Mouse (Mus musculus): ENCODE measurements around the gene Sft2d1. TPM values are rescaled to one million over a fixed set of nuclear protein-coding genes. Genes with fewer than 3 reads are reported as not detected.

The Sft2d1 gene
- 29.1 TPM for polyA plus RNA-seq (2014; fragmentation: Illumina TruSeq; extraction: RNeasy Lipid Tissue Mini Kit (QIAGEN cat#74804); ENCODE audit: low read depth, low replicate concordance)

DNA sequence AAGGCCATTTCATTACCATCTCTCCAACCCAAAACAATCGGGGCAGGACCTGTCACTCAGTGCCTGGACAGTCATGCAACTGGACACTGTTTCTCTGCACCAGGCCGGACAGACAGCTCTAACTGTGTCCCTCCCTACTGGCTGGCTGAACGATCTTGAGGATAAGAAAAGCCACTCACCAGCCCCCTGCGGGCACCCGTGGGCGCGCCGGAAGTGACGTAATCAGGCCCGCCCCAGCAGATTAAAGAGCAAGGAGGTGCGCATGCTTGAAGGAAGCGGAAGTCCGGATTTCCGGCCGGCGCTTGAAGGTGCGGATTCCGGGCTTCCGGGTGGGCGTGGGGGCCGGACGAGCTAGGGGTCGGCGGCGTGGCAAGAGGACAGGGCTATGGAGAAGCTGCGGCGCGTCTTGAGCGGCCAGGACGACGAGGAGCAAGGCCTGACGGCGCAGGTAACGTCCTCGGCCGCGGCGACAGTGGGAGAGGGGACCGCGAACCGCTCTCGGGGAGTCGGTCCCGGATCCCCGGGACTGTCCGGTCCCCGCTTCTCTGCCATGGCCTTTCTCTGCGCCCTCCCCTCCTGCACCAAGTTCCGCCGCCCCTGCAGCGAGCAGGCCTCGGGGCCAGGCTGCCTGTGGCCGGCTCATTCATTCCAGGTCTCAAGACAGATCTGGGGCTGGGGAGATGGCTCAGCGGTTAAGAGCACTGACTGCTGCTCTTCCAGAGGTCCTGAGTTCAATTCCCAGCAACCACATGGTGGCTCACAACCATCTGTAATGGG is at the start of gene Sft2d1:
Gene Sft2d1, plus strand, starts transcription at position 265 of the 777 bp plus-strand sequence.

DNA sequence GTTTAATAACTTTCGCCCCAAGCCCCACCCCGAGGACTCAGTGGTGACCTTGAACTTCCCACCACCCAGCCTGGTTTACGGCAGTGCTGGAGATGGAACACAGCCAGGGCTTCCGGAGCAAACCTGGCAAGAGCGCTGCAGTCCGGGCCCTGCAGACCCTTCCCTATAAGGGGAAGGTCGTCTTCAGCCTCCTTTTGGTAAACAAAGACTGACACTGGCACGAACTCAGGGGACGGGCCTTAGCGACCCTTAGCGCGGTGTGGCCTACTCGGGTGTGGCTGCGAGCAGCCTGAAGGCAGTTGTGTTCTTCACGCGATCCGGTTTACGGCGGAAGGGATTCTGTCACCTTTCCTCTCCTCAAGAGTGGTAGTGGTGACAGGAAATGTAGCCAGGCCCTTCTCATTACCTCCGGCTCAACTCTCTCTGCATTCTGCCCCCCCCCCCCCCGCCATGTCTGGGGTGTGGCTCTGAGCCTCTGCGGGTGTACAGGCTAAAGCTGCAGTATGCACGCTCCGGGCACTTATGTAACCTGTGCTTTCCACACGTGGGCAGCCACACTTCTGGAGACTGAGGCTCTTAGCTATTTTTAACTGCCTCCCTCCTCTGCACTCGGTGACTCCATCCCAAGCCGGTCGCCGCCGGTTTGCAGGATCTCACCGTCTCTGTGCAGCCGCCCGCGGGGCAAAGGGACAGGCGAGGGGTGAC is 27.9 kb upstream of the Sft2d1 start, which contains the start of gene Mpc1:
Gene Mpc1, plus strand, starts transcription at position 84 of the 705 bp plus-strand sequence.

GRCm38 (mm10) chr17:8337159-8337558 is 26.3 kb downstream of the Sft2d1 start, which contains the start of gene Prr18:
Gene Prr18, plus strand, starts transcription at chr17:8337459.

GRCm38 (mm10) chr17:8355692-8356091 is 44.8 kb downstream of the Sft2d1 start, which contains the start of gene T2:
Gene T2, plus strand, starts transcription at chr17:8355992.

Other genes with a start within 250 kb of the Sft2d1 start
- not detected for gene Gm49673, start 163.3 kb upstream of the Sft2d1 start, polyA plus RNA-seq (2014; fragmentation: Illumina TruSeq; extraction: RNeasy Lipid Tissue Mini Kit (QIAGEN cat#74804); ENCODE audit: low read depth, low replicate concordance)
- 23.3 TPM for gene Rnaset2a, start 163.0 kb upstream of the Sft2d1 start, polyA plus RNA-seq (2014; fragmentation: Illumina TruSeq; extraction: RNeasy Lipid Tissue Mini Kit (QIAGEN cat#74804); ENCODE audit: low read depth, low replicate concordance)
- gene Fgfr1op, start 145.6 kb upstream of the Sft2d1 start, polyA plus RNA-seq (2014; fragmentation: Illumina TruSeq; extraction: RNeasy Lipid Tissue Mini Kit (QIAGEN cat#74804); ENCODE audit: low read depth, low replicate concordance), result 15.0 TPM
- gene Ccr6, start 75.1 kb upstream of the Sft2d1 start, polyA plus RNA-seq (2014; fragmentation: Illumina TruSeq; extraction: RNeasy Lipid Tissue Mini Kit (QIAGEN cat#74804); ENCODE audit: low read depth, low replicate concordance), result not detected
- 1,010 TPM for gene Mpc1, start 28.2 kb upstream of the Sft2d1 start, polyA plus RNA-seq (2014; fragmentation: Illumina TruSeq; extraction: RNeasy Lipid Tissue Mini Kit (QIAGEN cat#74804); ENCODE audit: low read depth, low replicate concordance)
- not detected for gene Prr18, start 26.4 kb downstream of the Sft2d1 start, polyA plus RNA-seq (2014; fragmentation: Illumina TruSeq; extraction: RNeasy Lipid Tissue Mini Kit (QIAGEN cat#74804); ENCODE audit: low read depth, low replicate concordance)
- 1.9 TPM for gene T2, start 44.9 kb downstream of the Sft2d1 start, polyA plus RNA-seq (2014; fragmentation: Illumina TruSeq; extraction: RNeasy Lipid Tissue Mini Kit (QIAGEN cat#74804); ENCODE audit: low read depth, low replicate concordance)
- not detected for gene T, start 123.3 kb downstream of the Sft2d1 start, polyA plus RNA-seq (2014; fragmentation: Illumina TruSeq; extraction: RNeasy Lipid Tissue Mini Kit (QIAGEN cat#74804); ENCODE audit: low read depth, low replicate concordance)
- gene Pde10a, start 214.3 kb downstream of the Sft2d1 start, polyA plus RNA-seq (2014; fragmentation: Illumina TruSeq; extraction: RNeasy Lipid Tissue Mini Kit (QIAGEN cat#74804); ENCODE audit: low read depth, low replicate concordance), result 0.97 TPM